Mouse (Mus musculus): ENCODE results near the gene Qrich1.

- TF ChIP-seq CTCF (IDR thresholded peaks at IDR 0.05; ENCODE audit: low read depth) = no peak
- no peak for TF ChIP-seq EP300 (IDR thresholded peaks at IDR 0.05; ENCODE audit: low read depth)
Observed at GRCm38 (mm10) chr9:108572321-108572720, 55.7 kb downstream of the Qrich1 start.
